Mouse (Mus musculus) forebrain, embryonic 11.5 days (tissue): ENCODE measurements at regions not wholly inside any gene's neighbourhood (a gene's known extent, or its start where the extent isn't known, plus 50 kb on each side); places are given as distances from the start of the nearest gene placed in this dataset.

Experiments
- ATAC-seq: fragments of 200-750 bp; cut with Nextera tagmentation; replicated peaks from 2 replicates; pipeline ENCODE4 v1.8.0; 2017; ENCODE audit warnings: moderate TSS enrichment; ENCODE audit not compliant: low FRiP score
- DNase-seq: peaks from one replicate; pipeline ENCODE4 v3.0.0-alpha.2; 2017; ENCODE audit warnings: low spot score
- H3K27ac ChIP-seq: fragments of 300-500 bp; sonication (generic); 2 replicates; pipeline ENCODE4 v1.5.1; 2014; ENCODE audit warnings: low read depth, low read length
- H3K27me3 ChIP-seq: fragments of 300-500 bp; sonication (generic); 2 replicates; pipeline ENCODE4 v1.6.1; 2014; ENCODE audit warnings: mild to moderate bottlenecking, low read length, mixed read lengths; ENCODE audit not compliant: control insufficient read depth, insufficient read depth
- H3K36me3 ChIP-seq: fragments of 300-500 bp; sonication (generic); 2 replicates; pipeline ENCODE4 v1.6.1; 2014; ENCODE audit warnings: mild to moderate bottlenecking, low read length, moderate library complexity, mixed read lengths; ENCODE audit not compliant: control insufficient read depth, insufficient read depth
- H3K4me1 ChIP-seq: fragments of 300-500 bp; sonication (generic); replicated peaks from 2 replicates; pipeline ENCODE4 v1.6.1; 2014; ENCODE audit warnings: low read length, mixed read lengths; ENCODE audit not compliant: control insufficient read depth, insufficient read depth
- H3K4me2 ChIP-seq: fragments of 300-500 bp; sonication (generic); 2 replicates; pipeline ENCODE4 v1.6.1; 2014; ENCODE audit warnings: low read depth, mild to moderate bottlenecking, low read length, moderate library complexity, mixed read lengths; ENCODE audit not compliant: severe bottlenecking
- H3K4me3 ChIP-seq: fragments of 300-500 bp; sonication (generic); 2 replicates; pipeline ENCODE4 v1.5.1; 2014; ENCODE audit warnings: low read depth, low read length
- H3K9ac ChIP-seq: fragments of 300-500 bp; sonication (generic); 2 replicates; pipeline ENCODE4 v1.6.1; 2014; ENCODE audit warnings: low read length
- H3K9me3 ChIP-seq: fragments of 300-500 bp; sonication (generic); 2 replicates; pipeline ENCODE4 v1.6.1; 2016; ENCODE audit warnings: low read length, mixed read lengths; ENCODE audit not compliant: control insufficient read depth
- WGBS: fragments of 180-500 bp; shearing (Covaris S2); extraction: QIAGEN DNeasy Blood & Tissue Kit; methylation state at CpG from one replicate; pipeline ENCODE4 v1.1.7; 2014; 5-methylcytosine and 5-hydroxymethylcytosine counted together

DNA sequence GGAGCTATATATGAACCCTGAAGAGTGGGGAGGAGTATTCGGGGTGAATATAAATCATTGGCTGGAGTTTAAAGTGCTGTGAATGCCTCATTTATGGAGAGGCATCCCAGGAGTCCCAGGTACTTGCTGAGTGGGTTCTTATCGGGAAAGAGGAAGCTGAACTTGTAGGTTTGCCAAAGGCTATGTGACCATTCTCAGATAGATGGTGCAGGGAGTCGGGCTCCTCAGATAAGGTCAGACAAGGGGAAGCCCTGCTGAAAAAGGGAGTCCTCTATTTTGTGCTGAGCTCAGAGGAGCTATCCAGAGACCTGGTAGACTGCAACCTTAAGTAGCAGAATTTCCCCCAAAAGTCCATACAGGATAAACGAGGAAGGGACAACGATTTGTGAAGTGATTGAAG lies 399.8 kb downstream of the Pik3r1 start:
- Histone ChIP-seq H3K4me3 (no peak overlapping the region), H3K4me1 (no peaks in the 10 kb centered on the region), H3K27ac (no peak overlapping the region), H3K27me3 (no peaks in the 10 kb centered on the region), H3K4me2 (no peak overlapping the region), H3K9me3 (no peaks in the 10 kb centered on the region), H3K9ac (no peak overlapping the region), H3K36me3 (no peaks in the 10 kb centered on the region)
- ATAC-seq (no peak), DNase-seq (no peak)
- WGBS: 80% methylated on average over 5 of the region's 5 CpGs

DNA sequence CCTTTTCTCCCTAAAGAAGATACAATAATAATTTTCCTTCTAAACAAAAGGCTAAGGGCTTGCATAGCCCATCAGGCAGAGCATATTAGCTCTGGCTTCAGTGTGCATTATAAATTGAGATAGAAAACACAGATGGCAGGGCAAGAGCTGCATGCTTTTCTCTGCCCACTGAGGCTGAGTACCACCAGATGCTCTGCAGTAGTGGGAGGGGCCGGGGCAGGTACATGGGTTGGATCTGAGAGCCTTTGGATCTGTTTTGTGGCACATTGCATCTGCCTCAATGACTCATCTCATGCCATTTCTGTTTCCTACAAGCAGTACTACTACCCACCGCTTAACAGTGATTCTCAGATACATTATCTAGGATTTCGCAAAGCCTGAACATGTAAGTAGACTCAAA lies 412.7 kb downstream of the Pik3r1 start:
- Histone ChIP-seq H3K9ac (no peak overlapping the region), H3K4me1 (no peaks in the 10 kb centered on the region), H3K27me3 (no peaks in the 10 kb centered on the region), H3K4me2 (no peak overlapping the region), H3K36me3 (no peaks in the 10 kb centered on the region), H3K4me3 (no peak overlapping the region), H3K9me3 (no peaks in the 10 kb centered on the region), H3K27ac (no peak overlapping the region)
- ATAC-seq (no peak), DNase-seq (no peak)
- WGBS: 92% methylated on average over 3 of the region's 3 CpGs

DNA sequence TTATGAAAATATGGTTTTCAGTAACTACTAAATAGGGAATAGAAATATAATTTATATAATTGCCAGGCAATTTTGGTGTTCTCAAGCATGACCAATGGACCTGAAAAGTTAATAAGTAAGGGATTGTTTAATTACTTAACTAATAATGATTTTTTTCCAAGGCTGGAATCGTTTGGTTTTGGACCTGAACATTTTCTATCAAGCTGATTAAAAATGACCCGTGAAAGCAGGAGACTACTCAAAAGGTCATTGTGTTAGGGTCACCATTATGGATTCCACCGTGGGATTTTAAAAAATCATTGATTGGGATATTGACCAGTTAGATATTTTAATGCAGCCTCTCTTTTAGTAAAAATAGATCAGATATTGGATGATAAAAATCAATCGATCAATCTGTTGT lies 416.9 kb downstream of the Pik3r1 start:
- Histone ChIP-seq H3K9ac (no peak overlapping the region), H3K36me3 (no peaks in the 10 kb centered on the region), H3K4me2 (no peak overlapping the region), H3K4me3 (no peak overlapping the region), H3K4me1 (no peaks in the 10 kb centered on the region), H3K9me3 (no peaks in the 10 kb centered on the region), H3K27me3 (no peaks in the 10 kb centered on the region), H3K27ac (no peak overlapping the region)
- WGBS: 77% methylated on average over 4 of the region's 4 CpGs
- no peak for ATAC-seq
- DNase-seq: no peak

DNA sequence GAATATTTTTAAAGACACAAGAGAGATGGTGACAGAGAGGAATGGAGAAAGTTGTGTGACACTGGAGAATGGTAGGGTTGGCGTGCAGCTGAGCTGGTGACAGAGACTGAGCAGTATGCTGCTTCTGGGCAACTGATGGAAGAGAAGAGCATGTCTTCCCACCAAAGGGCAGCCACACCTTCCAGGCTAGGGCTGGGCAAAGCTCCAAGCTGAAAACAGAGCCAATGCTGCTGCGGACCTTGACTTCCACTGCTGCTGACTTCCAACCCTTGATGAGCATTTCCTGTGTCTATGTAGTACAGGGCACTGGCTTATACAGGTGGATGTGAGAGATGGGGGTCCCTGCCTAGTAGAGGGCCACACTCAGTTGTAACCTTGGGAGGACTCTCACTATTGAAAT lies 418.7 kb downstream of the Pik3r1 start:
- H3K4me1 ChIP-seq: no peaks in the 10 kb centered on the region
- H3K9me3 ChIP-seq: no peaks in the 10 kb centered on the region
- no peaks in the 10 kb centered on the region for H3K27me3 ChIP-seq
- no peak overlapping the region for H3K4me3 ChIP-seq
- ATAC-seq (no peak), DNase-seq (no peak)
- no peak overlapping the region for H3K27ac ChIP-seq
- H3K4me2 ChIP-seq: no peak overlapping the region
- H3K9ac ChIP-seq: no peak overlapping the region
- no peaks in the 10 kb centered on the region for H3K36me3 ChIP-seq
- WGBS: 92% methylated on average over 2 of the region's 2 CpGs

DNA sequence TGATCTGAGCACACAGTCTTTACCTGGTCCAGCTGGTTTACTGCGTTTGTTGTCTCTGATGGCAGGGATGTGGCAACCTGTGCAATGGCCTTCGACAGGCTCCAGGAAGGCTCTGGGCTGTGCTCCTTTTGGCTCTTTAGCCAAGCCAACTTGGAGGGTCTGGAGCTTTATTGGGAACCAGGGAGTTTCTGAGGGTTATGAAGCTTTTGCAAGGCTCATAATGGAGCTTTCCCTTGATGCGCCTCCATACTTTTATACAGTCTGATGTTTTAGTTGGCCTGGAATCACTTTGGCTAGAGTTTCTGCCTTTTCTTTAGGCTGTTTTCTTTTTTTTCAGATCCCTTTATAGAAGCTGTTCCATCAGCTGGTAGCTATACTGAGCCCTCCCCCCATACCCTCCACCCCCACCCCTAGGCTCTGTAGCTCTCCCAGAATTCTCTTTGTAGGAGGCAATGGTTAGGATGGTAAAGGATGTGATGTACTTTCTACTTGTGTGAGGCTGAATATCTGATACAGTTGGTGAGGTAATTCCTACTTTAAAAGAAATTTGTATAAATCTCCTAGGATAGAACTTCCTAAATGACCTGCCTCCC lies 429.6 kb downstream of the Pik3r1 start:
- H3K9me3 ChIP-seq: no peaks in the 10 kb centered on the region
- H3K27ac ChIP-seq: no peak overlapping the region
- DNase-seq (no peak), ATAC-seq (no peak)
- H3K27me3 ChIP-seq: no peaks in the 10 kb centered on the region
- H3K9ac ChIP-seq: no peak overlapping the region
- H3K36me3 ChIP-seq: no peaks in the 10 kb centered on the region
- no peaks in the 10 kb centered on the region for H3K4me1 ChIP-seq
- WGBS: 97% methylated on average over 3 of the region's 3 CpGs
- no peak overlapping the region for H3K4me3 ChIP-seq
- H3K4me2 ChIP-seq: no peak overlapping the region

DNA sequence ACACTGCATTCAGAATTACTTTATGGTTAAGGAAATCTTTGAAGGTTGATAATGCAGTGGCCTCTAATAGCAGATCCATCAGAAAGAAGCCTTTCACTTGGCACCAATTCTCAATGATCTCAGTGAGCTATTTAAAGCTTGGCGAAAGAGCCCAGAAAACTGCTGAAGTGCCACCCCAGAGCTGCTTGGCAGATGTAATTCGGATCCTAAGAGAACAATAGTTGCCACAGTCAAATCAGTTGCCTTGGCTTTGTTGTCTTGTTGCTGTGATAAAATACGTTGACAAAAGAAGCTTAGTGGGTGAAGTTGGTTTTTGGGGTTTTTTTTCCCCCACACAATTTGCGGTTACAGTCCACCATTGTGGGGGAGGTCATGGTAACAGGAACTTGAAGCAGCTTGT lies 449.4 kb downstream of the Pik3r1 start:
- WGBS: 81% methylated on average over 4 of the region's 4 CpGs
- no peaks in the 10 kb centered on the region for H3K27me3 ChIP-seq
- no peak overlapping the region for H3K9ac ChIP-seq
- H3K4me1 ChIP-seq: no peaks in the 10 kb centered on the region
- DNase-seq (no peak), ATAC-seq (no peak)
- H3K9me3 ChIP-seq: no peaks in the 10 kb centered on the region
- no peaks in the 10 kb centered on the region for H3K36me3 ChIP-seq
- no peak overlapping the region for H3K27ac ChIP-seq
- no peak overlapping the region for H3K4me3 ChIP-seq
- H3K4me2 ChIP-seq: no peak overlapping the region

DNA sequence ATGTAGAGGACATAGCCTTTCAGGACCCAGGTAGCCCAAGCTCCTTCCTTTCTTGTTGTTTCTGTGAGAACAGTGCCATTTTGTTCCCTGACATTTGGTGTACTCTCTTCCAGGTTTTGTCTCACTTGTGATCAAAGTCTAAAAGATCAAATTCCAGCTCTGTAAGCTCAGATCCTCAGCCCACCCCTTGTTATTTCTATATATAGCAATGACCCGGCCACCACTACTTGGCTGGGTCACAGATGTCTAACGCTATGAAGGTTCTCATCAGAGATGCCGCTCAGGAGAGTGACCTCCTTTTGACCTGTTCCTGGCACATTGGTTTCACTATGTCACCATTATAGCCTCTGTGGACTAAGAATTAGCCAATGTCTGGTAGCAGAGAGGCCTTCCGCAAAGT lies 451.7 kb downstream of the Pik3r1 start:
- no peaks in the 10 kb centered on the region for H3K27me3 ChIP-seq
- H3K36me3 ChIP-seq: no peaks in the 10 kb centered on the region
- WGBS: 78% methylated on average over 4 of the region's 4 CpGs
- no peaks in the 10 kb centered on the region for H3K9me3 ChIP-seq
- H3K4me3 ChIP-seq: no peak overlapping the region
- no peak overlapping the region for H3K9ac ChIP-seq
- no peak for ATAC-seq
- H3K4me2 ChIP-seq: no peak overlapping the region
- H3K27ac ChIP-seq: no peak overlapping the region
- no peak for DNase-seq
- H3K4me1 ChIP-seq: no peaks in the 10 kb centered on the region

DNA sequence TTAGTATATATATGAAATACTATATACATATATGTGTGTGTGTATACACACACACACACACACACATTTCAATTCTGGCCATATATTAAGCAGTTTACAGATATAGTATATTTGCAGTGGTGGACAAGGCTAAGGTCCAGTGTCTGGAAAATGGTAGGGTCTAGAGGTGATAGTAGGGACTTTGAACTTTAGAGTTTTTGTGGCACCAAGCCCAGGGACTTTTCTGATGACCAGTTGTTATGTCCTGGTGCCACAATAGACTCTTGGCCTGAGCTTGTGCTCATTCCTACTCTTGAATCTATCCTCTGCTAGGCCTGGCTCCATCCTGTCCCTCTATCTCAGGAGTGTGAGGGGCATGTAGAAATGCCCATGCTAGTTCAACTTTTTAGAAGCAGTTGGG lies 454.0 kb downstream of the Pik3r1 start:
- Histone ChIP-seq H3K27ac (no peak overlapping the region), H3K36me3 (no peaks in the 10 kb centered on the region), H3K4me1 (no peaks in the 10 kb centered on the region), H3K4me2 (no peak overlapping the region), H3K4me3 (no peak overlapping the region), H3K27me3 (no peaks in the 10 kb centered on the region), H3K9me3 (no peaks in the 10 kb centered on the region), H3K9ac (no peak overlapping the region)
- ATAC-seq: no peak
- no peak for DNase-seq

DNA sequence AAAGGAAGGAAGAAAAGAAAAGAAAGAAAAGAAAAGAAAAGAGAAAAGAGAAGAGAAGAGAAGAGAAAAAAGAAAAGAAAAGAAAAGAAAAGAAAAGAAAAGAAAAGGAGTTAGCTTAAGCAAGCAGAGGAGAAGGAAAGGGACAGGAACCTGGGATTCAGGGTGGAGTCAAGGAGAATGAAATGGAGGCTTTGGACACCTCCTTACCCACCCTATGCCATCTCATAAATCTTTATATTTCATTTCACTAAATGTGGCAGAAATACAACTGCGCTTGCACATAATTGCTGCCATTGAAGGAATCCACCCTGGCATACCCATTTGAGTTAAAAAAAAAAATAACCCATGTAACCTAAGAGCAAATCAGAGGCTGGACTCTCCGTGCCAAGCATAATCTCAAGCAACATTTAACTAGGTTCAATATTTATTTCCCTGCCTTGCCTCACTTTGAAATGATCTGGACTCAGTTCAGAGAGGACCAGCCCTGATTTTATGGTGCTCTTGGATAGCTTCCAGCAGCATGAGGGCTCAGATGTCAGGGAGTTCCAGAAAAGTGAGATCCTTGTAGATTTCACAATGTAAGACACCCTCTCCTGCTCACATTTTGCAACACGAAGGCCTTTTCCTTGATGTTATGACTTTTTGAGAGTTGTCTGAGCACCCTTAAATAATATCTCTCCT lies 456.2 kb downstream of the Pik3r1 start:
- 87% methylated on average over 3 of the region's 3 CpGs for whole genome bisulfite sequencing
- Histone ChIP-seq H3K4me3 (no peak overlapping the region), H3K27me3 (no peaks in the 10 kb centered on the region), H3K36me3 (no peaks in the 10 kb centered on the region), H3K4me2 (no peak overlapping the region), H3K9me3 (no peaks in the 10 kb centered on the region), H3K4me1 (no peaks in the 10 kb centered on the region), H3K27ac (no peak overlapping the region), H3K9ac (no peak overlapping the region)
- DNase-seq (no peak), ATAC-seq (no peak)
